ENCODE assay signal across 30 mouse cellular contexts in the genomic region with DNA sequence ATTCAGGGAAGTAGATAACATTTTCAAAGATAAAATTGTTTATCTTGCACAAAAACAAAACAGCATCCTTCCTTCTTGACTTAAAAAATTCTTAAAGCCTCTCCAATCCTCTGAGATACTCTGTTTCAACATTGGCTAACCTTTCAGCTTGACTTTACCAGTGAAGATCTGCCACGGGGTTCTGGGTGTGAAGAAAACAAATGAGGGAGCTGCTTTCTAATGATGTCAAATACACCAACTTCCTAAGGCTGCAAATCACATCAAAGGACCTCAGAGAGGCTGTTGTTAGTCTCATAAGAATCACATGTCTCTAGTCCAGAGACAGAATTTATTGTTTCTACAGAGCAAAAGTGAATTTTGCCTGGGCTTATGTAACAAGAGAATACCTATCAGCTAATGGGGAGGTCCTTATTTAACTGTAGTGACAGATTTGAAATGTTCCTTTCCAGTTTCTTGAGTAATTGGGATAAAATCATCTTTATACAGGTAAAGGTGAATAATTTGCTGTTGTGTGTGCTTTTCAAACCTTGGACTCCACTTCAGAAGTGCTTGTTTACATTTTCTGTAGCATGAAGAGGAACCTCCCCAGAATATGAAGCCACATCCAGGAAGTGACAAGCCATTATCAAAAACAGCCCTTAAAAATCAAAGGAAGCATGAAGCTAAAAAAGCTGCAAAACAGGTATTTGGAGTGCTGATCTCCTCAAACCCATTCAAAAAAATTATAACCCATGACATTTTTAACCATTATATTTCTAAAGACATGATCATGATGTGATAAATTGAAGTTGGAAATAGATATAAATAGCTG. TPM values are rescaled to one million over a fixed set of nuclear protein-coding genes. Genes with fewer than 3 reads are reported as not detected.
A peak's percentile ranks its signal among the peaks of the same experiment; 100 is the strongest.
DNase-seq lines count a peak whose midpoint lies in the region; ATAC-seq and TF ChIP-seq lines count a peak whose summit lies in the region.
"Had no signal": no experiment of that assay in that cellular context is flagged by ENCODE, and none has a peak within 500 bp of the region (broad histone marks: within the 10 kb centered on the region; RNA-seq: fewer than 3 reads in every experiment).

No protein-coding gene starts in this region.

- peak in 1 of 2 experiments; percentile 30 for DNase-seq in spleen, adult 2 months (ENCODE audit: low read depth in 1 of 2, low spot score in 2 of 2)
- DNase-seq in spleen, adult 12 weeks (ENCODE audit: low spot score), result no peak
- peak; percentile 43 to 59 for DNase-seq in CD8-positive naive resting alpha-beta T cell, adult 2 months (ENCODE audit: low read depth in 2 of 2, low spot score in 2 of 2)
- peak; percentile 67 for DNase-seq in induced T-regulatory cell, adult 2 months (ENCODE audit: low read depth)
- DNase-seq in kidney, adult 18-20 months, result no peak
- DNase-seq in adipocyte (ENCODE audit: low spot score), result no peak
- DNase-seq: adrenal gland, postnatal 10 days; cerebellum, adult 18-20 months; cerebellum, postnatal 10 days; forebrain, postnatal 0 days; heart, postnatal 14 days; kidney, adult 11 months; kidney, postnatal 25 days; lung, embryonic 14.5 days; midbrain, embryonic 14.5 days; right cerebral cortex, adult 18-20 months; thymus, adult 18-20 months; thymus, postnatal 25 days had no signal

- no peak overlapping the region for H3K9ac ChIP-seq in hindbrain, embryonic 16.5 days (ENCODE audit: low read depth, low read length)
- H3K9ac ChIP-seq: embryonic facial prominence, embryonic 15.5 days; forebrain, embryonic 12.5 days; forebrain, postnatal 0 days; heart, embryonic 13.5 days; kidney, embryonic 15.5 days; limb, embryonic 12.5 days; liver, embryonic 15.5 days; lung, embryonic 14.5 days had no signal

- H3K27ac ChIP-seq in spleen, adult 2 months (ENCODE audit: insufficient read depth, low read length), result peak overlapping the region; percentile 79; the same call in 1 of the 2 replicates
- H3K27ac ChIP-seq in hindbrain, embryonic 16.5 days (ENCODE audit: low read depth, low read length), result no peak overlapping the region
- H3K27ac ChIP-seq: embryonic facial prominence, embryonic 10.5 days; embryonic facial prominence, embryonic 15.5 days; forebrain, embryonic 12.5 days; heart, embryonic 13.5 days; hindbrain, embryonic 10.5 days; hindbrain, postnatal 0 days; kidney, embryonic 15.5 days; limb, embryonic 12.5 days; liver, embryonic 15.5 days; macrophage had no signal

- peaks cover 3% of the 10 kb centered on the region; the same call in 1 of the 2 replicates for H3K4me1 ChIP-seq in spleen, adult 2 months (ENCODE audit: control insufficient read depth, insufficient read depth, insufficient read length)
- H3K4me1 ChIP-seq in hindbrain, embryonic 16.5 days (ENCODE audit: control insufficient read depth, insufficient read depth, low read depth, low read length), result no peaks in the 10 kb centered on the region
- H3K4me1 ChIP-seq: embryonic facial prominence, embryonic 10.5 days; embryonic facial prominence, embryonic 15.5 days; forebrain, embryonic 12.5 days; heart, embryonic 13.5 days; hindbrain, embryonic 10.5 days; kidney, embryonic 15.5 days; limb, embryonic 12.5 days; liver, embryonic 15.5 days had no signal

- H3K4me2 ChIP-seq in hindbrain, embryonic 16.5 days (ENCODE audit: low read length), result no peak overlapping the region
- H3K4me2 ChIP-seq: embryonic facial prominence, embryonic 15.5 days; forebrain, embryonic 12.5 days; heart, embryonic 13.5 days; kidney, embryonic 15.5 days; limb, embryonic 12.5 days; liver, embryonic 15.5 days; lung, embryonic 14.5 days had no signal

- H3K9me3 ChIP-seq in hindbrain, embryonic 16.5 days (ENCODE audit: control insufficient read depth, low read length), result no peaks in the 10 kb centered on the region
- H3K9me3 ChIP-seq: embryonic facial prominence, embryonic 10.5 days; embryonic facial prominence, embryonic 15.5 days; forebrain, embryonic 12.5 days; heart, embryonic 13.5 days; hindbrain, embryonic 10.5 days; kidney, embryonic 15.5 days; limb, embryonic 12.5 days; liver, embryonic 15.5 days had no signal

- TF ChIP-seq CTCF in spleen, adult 2 months (IDR thresholded peaks at IDR 0.05; ENCODE audit: extremely low read depth, insufficient read depth, insufficient read length, insufficient replicate concordance), result no peak

- no peaks in the 10 kb centered on the region for H3K27me3 ChIP-seq in spleen, adult 2 months (ENCODE audit: control insufficient read depth, insufficient read depth, low read length)
- no peaks in the 10 kb centered on the region for H3K27me3 ChIP-seq in hindbrain, embryonic 16.5 days (replicated peaks; ENCODE audit: control insufficient read depth, insufficient read depth, low read length)
- H3K27me3 ChIP-seq: embryonic facial prominence, embryonic 15.5 days; forebrain, embryonic 12.5 days; heart, embryonic 13.5 days; kidney, embryonic 15.5 days; limb, embryonic 12.5 days; liver, embryonic 15.5 days had no signal

- peaks cover 20% of the 10 kb centered on the region for H3K36me3 ChIP-seq in spleen, adult 2 months (ENCODE audit: control insufficient read depth, insufficient read depth, low read length)
- peaks cover 28% of the 10 kb centered on the region for H3K36me3 ChIP-seq in hindbrain, embryonic 16.5 days (ENCODE audit: control insufficient read depth, insufficient read depth, low read length)

- H3K4me3 ChIP-seq in spleen, adult 2 months (ENCODE audit: extremely low read depth, insufficient read depth, insufficient read length), result no peak overlapping the region
- H3K4me3 ChIP-seq in hindbrain, embryonic 16.5 days (ENCODE audit: low read length), result no peak overlapping the region
- H3K4me3 ChIP-seq: embryonic facial prominence, embryonic 10.5 days; embryonic facial prominence, embryonic 15.5 days; forebrain, embryonic 12.5 days; heart, embryonic 13.5 days; hindbrain, embryonic 10.5 days; kidney, embryonic 15.5 days; limb, embryonic 12.5 days; liver, embryonic 15.5 days had no signal

- 0 out of 2 replicates have a peak, but pooled peaks have one; percentile 26 for ATAC-seq in neutrophil, adult 5-6 weeks (ENCODE audit: extremely low read depth, insufficient number of reproducible peaks, low FRiP score, poor library complexity, severe bottlenecking)
- no peak for ATAC-seq in hindbrain, embryonic 16.5 days
- ATAC-seq: forebrain, postnatal 0 days; hindbrain, postnatal 0 days had no signal

- TF ChIP-seq POLR2A in spleen, adult 2 months (IDR thresholded peaks at IDR 0.05; ENCODE audit: low read depth, low read length), result no peak

- WGBS in spleen, adult 2 months, result 35% methylated on average over 1 of the region's 1 CpGs
- 89% methylated on average over 1 of the region's 1 CpGs for WGBS in hindbrain, embryonic 16.5 days

RNA-seq across cellular contexts. Expression of a gene that starts 24.2 kb away (rescaled TPM):
- polyA plus RNA-seq in spleen, adult 2 months (2012; rRNA removed), result 22.0 and 22.7 TPM in 2 replicates
- 190 and 211 TPM in 2 replicates for total RNA-seq in neutrophil, adult 5-6 weeks (2017)
- polyA plus RNA-seq in hindbrain, embryonic 16.5 days (2015; fragmentation: Nextera tagmentation; extraction: Ambion mirVana), result 25.7 and 27.4 TPM in 2 replicates

RNA-seq across cellular contexts. Expression of a gene that starts 26.5 kb away (rescaled TPM):
- 57.9 and 90.7 TPM in 2 replicates for polyA plus RNA-seq in spleen, adult 2 months (2012; rRNA removed)
- 375 and 392 TPM in 2 replicates for total RNA-seq in neutrophil, adult 5-6 weeks (2017)
- 59.2 and 63.1 TPM in 2 replicates for polyA plus RNA-seq in hindbrain, embryonic 16.5 days (2015; fragmentation: Nextera tagmentation; extraction: Ambion mirVana)

RNA-seq across cellular contexts. Expression of a gene that starts 26.6 kb away (rescaled TPM):
- 3.3 and 3.4 TPM in 2 replicates for polyA plus RNA-seq in spleen, adult 2 months (2012; rRNA removed)
- 33.6 and 43.1 TPM in 2 replicates for total RNA-seq in neutrophil, adult 5-6 weeks (2017)
- polyA plus RNA-seq in hindbrain, embryonic 16.5 days (2015; fragmentation: Nextera tagmentation; extraction: Ambion mirVana), result 32.6 and 33.0 TPM in 2 replicates

Comparison
In these comparisons a context has a peak if more than half of its experiments do, and no peak if none do; other contexts are left out.
1. DNase-seq: peak in CD8-positive naive resting alpha-beta T cell, adult 2 months (2 of 2) and induced T-regulatory cell, adult 2 months (single experiment); none in spleen, adult 12 weeks (single experiment), kidney, adult 18-20 months (single experiment) and adipocyte (single experiment).